Mouse (Mus musculus) heart, postnatal 14 days (tissue): Measurements from ENCODE around the gene Apom. TPM values are rescaled to one million over a fixed set of nuclear protein-coding genes. Genes with fewer than 3 reads are reported as not detected.

Source experiments
- DNase-seq, 2 experiments: peaks; one replicate each; pipeline ENCODE4 v3.0.0; 2021 to 2022
- intact Hi-C: fragments of 180-260 bp; cut with DNase I; formaldehyde crosslinking; loops from one replicate; pipeline ENCODE4 v1.15.1; 2025
- long read RNA-seq, 2 experiments: library from polyadenylated mRNA; stranded (forward); transcript quantifications; one replicate each; pipeline ENCODE4 v2.0.0; 2021
- total RNA-seq, 2 experiments: library from RNA; stranded (reverse); gene quantifications; 2 replicates each; pipeline ENCODE4 v1.2.3; 2021

The Apom gene
- not detected for total RNA-seq
- long read RNA-seq, experiment 1: 0 reads
- long read RNA-seq, experiment 2: 0 reads

DNA sequence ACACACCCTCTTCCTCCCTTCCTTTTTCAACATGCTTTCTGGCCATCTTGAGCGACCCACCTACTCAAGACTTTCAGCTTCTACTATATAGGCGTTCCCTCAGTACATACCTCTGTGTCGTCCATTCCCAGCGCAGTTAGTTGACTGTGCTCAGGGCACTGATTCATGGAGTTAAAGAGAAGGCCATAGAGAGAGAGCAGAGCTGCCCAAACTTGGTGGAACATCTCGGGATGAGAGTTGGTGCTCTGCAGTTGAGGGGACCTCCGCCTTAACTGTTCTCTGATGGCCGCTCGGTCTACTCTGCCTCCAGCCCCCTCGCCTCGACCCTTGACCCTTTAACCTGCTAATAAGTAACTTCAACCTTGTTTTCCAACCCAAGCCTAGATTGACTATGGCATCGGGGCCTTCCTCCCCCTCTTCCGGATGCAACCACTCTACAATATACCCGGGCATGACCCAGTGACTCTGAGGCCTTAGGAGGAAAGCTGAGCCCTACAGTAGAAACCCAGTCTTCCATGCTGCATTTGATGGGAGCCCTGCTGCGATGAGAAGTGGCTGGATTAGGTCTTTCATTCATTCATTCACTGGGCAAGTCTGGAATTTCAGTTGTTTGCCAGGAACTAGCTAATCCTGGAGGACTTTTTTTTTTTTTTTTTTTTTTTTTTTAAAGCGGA lies at the start of gene Apom:
Apom (minus strand) TSS at position 551 of the 674 bp plus-strand sequence.
- DNase-seq: no peak
- intact Hi-C loops: no loop called here

DNA sequence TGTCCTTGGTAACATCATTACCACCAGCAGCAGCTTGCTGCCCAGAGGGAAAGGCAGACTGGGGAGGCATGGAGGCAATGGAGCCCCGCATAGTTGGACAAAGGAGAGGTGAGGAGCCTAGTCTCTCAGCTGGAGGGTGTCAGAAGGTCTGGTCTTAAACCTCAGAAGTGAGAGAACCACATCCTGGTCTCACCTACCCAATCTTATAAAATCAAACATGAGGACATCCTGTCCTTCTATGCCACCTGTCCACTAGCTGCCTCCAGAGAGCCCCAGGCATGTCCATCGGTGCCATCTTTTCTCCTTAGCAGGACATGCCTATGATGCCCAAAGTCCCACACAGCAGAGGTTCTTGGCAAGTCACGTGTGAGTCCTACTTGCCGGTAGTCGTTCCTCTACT lies 48.2 kb upstream of the Apom start:
- intact Hi-C loops: no loop called here
- no peak for DNase-seq

DNA sequence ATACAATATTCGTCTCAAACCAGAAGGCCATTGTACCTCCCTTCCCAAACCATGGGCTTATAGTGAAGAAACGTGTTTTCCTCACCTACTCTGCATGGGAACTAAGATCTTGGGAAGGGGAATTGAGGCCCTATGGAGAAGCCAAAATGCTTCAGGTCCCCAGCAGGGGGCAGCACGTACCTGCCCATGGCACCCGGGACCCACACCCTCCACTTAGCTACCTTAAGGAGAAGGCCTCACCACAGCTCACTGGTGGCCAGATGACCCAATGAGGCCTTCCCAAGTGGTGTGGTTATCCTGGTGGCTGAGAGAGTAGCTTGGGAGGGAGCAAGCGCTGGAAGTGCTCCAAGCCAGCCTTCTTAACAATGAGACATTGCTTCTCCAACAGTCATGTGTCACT lies 46.7 kb upstream of the Apom start:
- intact Hi-C loops: loop anchor here (1.0 kb wide), 1 partner anchor 54 kb away; no protein-coding TSS in a partner anchor
- DNase-seq: peak; percentile 83 to 86

DNA sequence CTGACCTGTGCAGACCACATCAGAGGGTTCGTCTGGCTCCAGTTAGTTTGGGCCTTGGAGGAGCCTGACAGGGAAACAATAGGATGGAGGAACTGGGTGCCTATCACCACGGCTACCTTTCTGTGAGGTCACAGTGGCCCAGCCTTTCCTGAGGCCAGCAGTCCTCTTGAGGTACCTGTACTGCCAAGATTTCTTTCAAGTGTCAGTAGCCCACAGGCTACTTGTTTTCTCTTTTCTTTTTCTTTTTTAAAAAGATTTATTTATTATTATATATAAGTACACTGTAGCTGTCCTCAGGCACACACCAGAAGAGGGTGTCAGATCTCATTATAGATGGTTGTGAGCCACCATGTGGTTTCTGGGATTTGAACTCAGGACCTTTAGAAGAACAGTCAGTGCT lies 44.1 kb upstream of the Apom start, which contains the start of gene Aif1:
Aif1 (minus strand) TSS at position 101 of the 400 bp plus-strand sequence.
- intact Hi-C loops: no loop called here
- no peak for DNase-seq

DNA sequence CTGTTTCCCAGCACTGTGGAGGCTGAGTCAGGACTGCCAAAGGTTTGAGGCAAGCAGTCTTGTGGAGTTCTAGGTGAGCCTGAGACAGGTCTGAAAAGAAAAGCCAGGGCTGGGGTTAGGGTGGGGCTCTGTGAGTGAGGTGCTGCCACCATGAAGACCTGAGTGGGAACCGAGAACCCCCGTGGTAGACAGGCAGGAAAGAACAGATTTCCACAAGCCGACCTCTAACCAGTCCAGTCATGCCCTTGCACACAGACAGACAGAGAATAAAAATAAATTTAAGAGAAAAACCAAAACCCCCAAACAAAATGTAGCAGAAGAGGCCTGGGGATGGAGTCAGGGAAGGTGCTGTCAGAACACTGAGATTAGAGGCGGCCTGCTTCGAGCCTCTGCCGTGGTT lies 43.5 kb upstream of the Apom start:
- intact Hi-C loops: no loop called here
- no peak for DNase-seq

DNA sequence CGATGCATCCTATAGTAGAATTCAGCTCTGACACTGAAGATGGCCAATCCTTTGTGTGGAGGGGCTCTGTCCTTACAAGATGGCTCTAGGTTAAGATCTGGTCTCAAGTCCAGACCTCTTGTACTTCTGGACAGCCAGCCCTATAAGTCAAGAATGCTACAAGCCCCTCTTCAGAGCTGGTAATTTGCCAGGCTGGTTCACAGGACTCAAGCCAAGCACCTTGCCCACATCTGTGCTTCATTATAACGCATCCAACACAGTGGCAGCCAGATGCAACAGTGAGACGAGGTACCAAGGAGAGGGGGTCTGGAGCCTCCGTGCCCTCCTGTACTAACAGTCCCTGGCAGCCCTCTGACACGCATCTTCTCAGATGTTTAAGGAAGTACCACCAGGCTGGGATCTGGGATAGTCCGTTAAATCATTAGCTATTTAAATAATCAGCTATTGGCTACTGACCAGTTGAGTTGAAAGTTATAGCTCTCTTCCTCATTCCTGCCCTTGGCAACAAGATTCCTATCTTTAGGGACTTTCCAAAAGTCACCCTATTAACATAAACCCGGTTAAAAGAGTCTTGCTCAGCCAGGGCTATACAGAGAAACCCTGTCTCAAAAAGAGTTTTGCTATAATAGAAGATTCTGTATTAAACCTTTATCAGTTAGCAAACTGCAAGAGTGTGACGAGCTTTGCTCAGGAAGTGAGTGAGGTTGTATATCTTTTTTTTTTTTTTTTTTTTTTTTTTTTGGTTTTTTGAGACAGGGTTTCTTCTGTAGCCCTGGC lies 42.5 kb upstream of the Apom start:
- intact Hi-C loops: no loop called here
- no peak for DNase-seq

DNA sequence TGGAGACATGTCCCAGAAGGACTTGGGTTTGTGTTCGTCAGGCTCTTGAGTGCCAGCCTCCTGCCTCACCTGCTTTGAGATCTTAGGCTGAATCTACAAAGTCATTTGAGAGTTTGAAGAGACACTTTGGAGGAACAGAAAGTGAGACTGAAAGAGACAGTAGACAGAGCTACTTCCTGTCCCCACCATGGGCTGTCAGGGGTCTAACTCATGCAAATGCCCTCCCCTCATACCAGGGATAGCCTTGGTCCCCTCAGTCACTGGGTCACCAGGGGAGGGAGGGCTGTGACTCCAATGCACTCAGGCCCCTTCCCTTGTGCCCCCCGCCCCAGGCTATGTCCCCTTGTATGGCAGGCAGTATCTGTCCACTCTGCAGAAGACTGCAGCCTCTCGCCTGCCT lies 41.5 kb upstream of the Apom start:
- DNase-seq: no peak
- intact Hi-C loops: no loop called here

DNA sequence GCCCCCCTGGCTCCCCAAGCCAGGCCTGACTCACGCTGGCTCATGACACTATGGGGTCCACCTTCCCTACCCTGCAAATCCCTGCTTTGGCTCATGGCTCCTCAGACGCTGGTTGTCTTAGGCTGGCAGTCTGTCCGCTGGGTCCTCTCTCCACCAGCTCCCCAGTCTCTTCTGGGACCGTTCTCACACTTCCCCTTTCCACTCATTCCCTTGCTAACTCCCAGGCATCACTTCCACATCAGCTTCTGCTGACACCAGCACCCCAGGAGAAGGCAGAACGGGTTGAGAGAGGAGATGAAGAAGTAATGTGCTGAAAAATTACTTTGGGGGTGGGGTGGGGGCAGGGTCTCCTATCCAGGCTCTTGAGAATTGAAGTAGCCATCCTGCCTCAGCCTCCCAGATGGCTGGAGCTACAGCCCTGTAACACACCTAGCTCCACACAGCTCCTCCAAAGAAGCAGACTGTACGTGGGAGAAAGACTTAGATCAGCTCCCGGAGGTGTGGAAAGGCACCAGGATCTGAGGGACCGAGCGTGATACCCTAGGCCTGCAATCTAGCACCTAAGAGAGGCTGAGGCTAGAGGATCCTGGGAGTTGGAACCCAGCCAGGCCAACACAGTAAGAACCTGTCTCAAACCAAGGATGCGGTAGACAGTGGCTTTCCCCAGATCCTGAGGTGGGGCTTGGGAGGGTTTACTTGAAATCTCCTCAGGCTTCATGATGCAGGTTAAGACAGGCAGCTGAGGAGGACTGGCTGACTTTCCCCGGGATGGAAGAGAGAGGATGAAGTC lies 40.8 kb upstream of the Apom start:
- no peak for DNase-seq
- intact Hi-C loops: no loop called here

DNA sequence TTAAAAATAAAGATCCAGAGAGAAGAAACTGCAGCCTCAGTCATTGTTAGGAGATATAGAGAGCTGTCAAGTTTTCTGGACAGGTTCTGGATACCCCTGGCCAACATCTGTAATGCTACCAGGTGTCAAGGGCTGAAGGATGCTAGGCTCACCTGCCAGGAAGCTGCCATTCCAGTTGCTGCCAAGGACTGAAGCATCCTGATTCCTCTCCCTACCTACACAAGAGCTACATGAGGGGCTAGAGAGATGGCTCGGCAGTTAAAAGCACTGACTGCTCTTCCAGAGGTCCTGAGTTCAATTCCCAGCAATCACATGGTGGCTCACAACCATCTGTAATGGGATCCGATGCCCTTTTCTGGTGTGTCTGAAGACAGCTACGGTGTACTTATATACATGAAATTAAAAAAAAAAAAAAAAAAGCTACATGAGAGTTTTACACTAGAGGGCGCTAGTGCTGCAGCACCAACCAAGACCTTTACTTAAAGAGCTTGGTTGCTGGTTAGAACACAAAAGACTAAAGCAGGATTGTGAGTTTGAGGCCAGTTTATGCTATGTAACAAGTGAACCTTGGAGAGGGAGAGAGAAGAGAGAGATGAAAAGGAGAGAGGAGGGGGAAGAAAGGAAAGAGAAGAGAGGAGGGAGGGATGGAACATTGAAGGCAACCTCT lies 36.8 kb upstream of the Apom start:
- intact Hi-C loops: no loop called here

DNA sequence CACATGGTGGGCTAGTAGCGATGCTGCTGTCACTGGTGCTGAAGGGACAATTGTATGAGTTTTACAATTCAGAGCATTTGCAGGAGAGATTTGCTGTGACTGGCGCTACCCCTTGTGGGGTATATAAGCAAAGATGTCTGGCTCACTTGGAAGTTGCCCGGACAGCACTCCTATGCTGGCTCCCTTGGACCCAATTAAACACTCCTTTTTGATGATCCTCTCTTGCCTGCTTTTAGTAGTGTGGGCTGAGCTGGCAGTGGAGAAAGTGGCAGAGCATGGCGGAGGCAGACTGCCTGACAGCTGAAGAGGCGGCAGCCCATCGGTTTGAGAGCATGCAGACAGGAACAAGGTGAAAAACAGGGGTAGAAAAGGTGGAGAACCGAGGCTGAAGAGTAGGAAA lies 35.9 kb upstream of the Apom start:
- no peak for DNase-seq
- intact Hi-C loops: no loop called here

More for the DNA sequence above, 36.8 kb upstream of the Apom start:
- DNase-seq: no peak

DNA sequence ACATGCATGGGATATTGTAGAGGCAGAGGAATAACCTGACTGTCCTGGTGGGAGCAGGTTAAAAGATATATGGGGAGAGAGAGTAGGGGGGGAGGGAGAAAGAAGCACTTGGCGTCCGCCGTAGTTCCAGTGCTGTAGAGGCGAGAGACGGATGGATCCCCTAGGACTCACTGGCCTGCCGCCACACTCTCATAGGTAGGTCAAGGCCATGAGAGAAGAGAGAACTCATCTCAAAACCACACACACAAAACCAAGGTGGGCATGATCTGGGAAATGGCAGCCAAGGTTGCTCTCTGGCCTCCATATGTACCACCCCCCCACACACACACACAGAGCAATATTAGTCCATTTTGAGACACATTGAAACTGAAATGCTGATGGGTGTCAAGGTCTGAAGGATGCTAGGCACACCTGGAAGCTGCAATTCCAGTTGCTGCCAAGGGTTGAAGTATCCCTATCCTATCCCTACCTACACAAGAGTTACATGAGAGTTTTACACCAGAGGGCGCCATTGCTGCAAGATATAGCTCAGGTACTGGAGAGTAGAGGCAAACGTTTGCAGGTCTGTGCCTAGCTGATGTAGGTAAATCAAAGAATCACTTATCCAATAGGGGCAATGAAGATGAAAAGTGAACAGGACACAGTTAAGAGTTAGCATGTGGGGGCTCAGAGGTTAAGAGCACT lies 34.6 kb upstream of the Apom start:
- peak; percentile 44 to 54 for DNase-seq
- intact Hi-C loops: no loop called here

DNA sequence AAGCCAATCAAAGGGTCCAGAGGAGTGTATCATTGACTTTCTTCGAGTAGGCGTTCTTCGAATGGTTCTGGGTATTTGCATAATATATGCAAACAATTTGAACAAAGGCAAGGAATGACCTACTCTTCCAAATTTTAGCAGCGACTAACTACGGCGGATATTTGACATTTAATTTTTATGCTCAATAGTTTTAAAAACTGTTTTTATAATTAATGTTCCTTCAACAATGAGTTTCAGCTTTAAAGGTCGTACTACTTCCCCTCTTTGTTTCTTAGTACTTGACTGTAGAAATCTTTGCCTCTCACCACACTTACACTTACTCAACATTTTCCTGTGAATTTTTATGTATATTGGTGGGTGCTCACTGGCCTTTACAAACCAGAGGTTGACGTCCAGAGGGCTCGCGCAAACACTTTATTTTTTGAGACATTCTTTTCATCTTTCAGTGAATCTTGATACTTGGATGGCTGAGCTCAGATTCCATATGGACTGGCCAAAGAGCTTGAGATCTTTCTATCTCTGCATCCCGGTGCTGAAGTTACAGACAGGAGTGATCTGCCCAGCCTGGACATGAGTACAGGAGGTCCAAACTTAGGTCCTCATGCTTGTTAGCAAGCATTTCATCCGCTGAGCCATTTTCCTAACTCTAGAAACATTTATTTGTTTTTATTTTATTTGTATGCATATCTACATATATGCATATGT lies 33.8 kb upstream of the Apom start:
- intact Hi-C loops: no loop called here

DNA sequence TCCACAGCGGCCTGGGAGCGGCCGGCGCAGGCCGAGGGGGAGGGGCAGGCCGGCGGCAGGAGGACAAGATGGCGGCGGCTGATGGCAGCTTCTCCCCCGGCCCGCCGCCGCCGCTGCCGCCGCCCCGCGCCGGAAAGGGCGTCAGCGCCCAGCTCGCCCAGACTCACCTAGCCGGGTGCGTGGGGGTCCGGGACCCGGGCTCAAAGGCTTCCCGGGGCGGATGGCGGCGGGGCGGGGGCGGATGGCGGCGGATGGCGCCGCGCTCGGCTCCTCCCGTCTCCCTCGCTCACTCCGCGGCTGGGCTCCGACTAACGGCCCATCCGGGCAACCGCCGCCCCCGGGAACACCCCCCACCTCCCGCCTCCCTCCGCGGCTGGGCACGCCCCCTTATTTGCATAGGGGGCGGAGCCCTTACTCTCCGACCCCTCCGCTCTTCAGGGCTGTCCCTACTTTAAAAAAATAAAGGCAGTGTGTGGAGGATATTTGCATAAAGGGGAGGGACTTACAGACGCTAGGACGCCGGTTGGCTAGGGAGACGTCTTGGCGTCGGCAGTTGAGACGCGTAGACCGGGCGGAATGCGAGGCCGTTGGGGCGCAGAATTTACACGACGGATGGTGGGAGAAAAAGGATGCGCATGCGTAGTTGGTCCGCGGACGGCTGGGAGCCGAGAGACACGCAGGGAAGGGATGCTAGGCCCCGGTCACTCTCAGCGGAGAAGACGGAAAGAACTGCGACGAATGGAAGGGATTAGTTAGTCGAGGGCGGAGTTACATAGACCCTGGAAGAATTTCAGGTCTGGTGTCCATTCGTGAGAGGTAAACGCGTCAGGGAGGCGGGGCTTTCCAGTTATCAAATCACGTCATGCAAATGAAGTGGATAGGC lies 33.0 kb upstream of the Apom start, which contains the start of gene Prrc2a:
Prrc2a (minus strand) TSS at position 330 of the 883 bp plus-strand sequence.
- DNase-seq: peak; percentile 96 to 97
- intact Hi-C loops: loop anchor here (5.0 kb wide), 1 partner anchor 38 kb away; the partner anchor contains the start of gene D17H6S53E

More for the DNA sequence above, 33.8 kb upstream of the Apom start:
- no peak for DNase-seq

DNA sequence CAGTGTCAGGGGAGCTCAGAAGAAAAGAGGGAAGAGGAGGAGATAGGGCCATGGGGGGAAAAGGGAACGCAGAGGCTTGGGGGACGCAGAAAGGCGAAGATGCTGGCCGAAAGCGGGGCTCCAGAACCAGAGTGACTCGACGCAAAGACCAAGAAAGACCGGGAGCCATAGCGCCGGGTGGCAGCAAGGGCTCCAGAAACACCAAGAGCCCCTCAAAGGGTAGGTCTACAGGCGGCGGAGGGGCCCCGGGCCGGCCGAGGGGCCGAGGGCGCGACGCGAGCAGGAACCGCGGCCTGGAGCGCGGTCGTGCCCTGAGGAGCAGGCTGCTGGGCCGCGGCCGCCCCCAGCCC lies 32.3 kb upstream of the Apom start:
- DNase-seq: no peak
- intact Hi-C loops: loop anchor here (5.0 kb wide), 1 partner anchor 37 kb away; the partner anchor contains the start of gene D17H6S53E

DNA sequence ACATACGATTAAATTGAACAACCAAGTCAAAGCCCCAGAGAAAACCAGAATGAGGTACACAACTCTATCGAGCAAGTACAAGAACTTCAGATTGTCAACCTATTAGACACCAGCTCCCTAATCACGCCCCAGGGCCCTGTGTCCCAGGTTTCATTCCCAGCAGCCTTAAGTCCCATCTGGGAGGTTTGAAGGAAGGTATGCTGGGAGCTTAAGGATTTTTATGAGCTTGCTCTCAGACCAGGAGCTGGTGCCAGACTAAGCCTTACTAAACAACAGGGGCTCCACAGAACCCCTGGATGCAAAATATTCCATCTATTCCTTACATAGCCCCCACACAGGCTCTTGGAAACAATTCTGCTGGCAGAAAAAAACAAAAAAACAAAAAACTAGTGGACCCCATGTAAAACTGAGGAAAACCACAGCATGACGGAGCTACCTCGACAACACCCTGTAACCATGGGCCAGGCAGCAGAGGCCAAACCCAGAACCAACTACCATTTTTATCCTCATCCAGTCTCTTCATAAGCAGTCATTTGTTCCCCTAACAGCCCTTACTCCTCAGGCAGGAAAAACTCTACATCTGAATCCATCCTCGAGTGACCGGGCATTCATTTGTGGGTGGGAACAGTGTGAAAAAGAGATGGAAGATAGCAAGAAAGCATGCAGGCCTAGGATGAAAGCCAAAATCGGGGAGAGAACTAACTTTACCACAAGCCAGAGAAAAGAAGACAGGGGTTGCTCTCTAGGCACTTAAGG lies 31.7 kb upstream of the Apom start:
- DNase-seq: no peak
- intact Hi-C loops: loop anchor here (1.0 to 5.0 kb wide), 2 partner anchors 27 to 36 kb away; partner anchors contain the start of gene D17H6S53E

DNA sequence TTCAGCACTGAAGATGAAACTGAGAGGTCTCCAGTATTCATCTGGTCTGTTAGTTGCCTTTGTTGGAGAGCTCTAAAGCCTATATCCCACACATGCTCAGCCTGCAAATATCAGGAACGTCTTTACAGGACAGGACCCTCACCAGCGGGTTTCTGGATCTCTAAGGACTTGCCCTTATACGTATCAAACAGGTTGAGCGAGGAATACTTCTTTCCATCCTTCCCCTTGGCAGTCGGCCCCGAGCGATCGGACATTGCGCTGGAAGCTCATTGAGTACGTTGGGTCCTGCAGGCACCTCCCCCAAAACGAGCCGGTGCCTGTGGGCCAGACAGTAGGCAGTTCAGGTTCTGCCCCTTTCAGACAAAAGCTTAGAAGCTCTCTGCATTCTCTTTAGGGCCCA lies 30.9 kb upstream of the Apom start:
- intact Hi-C loops: loop anchor here (1.0 to 5.0 kb wide), 2 partner anchors 26 to 35 kb away; partner anchors contain the start of gene D17H6S53E
- peak in 1 of 2 experiments; percentile 51 for DNase-seq

DNA sequence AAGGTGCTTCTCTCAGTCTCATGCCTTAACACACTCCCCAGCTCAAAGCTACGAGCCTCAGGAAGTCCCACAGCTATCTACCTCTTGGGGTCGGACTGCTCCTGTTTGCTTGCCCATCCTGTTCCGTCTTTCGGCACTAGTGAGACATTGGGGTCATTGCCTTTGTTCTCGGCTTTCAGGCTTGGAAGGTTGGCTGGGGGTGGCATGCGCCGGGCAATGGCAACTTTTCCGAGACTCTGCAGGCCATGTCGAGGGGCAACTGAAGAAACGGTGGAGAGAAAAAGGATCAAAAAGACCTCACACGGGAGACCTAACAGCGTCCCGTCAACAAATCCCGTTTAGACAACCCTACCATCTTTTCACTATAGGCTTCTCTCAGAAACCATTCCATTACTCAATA lies 30.3 kb upstream of the Apom start:
- DNase-seq: no peak
- intact Hi-C loops: loop anchor here (5.0 kb wide), 1 partner anchor 35 kb away; the partner anchor contains the start of gene D17H6S53E
